Mouse (Mus musculus): ENCODE measurements at regions not wholly inside any gene's neighbourhood (a gene's known extent, or its start where the extent isn't known, plus 50 kb on each side); places are given as distances from the start of the nearest gene placed in this dataset.

DNA sequence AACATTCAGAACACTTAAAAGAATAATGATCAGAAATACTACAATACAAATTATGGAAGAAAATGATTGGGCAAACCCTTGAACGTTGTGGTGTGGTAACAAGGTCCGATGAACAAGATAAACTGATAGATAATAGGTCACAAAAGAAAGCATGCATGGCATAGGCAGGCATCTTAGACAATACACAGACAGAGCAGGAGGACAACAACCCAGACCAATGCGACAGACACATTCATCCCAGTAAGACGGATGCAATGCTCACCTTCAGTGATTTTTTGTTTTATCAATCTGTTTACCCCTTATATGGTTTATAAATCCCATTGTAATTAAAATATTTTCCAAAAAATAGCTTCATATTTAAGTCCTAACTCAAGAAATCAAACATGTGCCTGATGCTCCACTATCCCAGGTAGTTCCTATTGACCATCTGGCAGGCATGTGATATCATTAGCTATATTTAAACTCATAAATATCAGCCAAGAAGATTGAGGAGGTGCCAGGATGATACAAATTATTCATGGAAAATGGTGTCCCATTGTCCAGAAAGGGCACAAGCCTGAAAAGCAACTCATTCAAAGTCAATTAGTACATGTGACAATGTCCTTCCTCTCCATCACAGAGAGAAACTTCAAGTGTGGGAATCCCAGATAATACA, 166.3 kb downstream of the Klf7 start:
- TF ChIP-seq CTCF (IDR thresholded peaks at IDR 0.05; ENCODE audit: control insufficient read depth, insufficient read depth, low read length) (no peak), POLR2A (IDR thresholded peaks at IDR 0.05; ENCODE audit: borderline replicate concordance, control insufficient read depth, low read depth, low read length) (no peak)

Measured in bone marrow, adult 2 months (tissue).